Mouse (Mus musculus) induced T-regulatory cell, adult 2 months (primary cell): ENCODE measurements around the gene Rapgef1.

ENCODE experiments used
- DNase-seq: peaks from one replicate; pipeline ENCODE4 v3.0.0-alpha.2; 2012; ENCODE audit warnings: low read depth

Rapgef1 gene

DNA sequence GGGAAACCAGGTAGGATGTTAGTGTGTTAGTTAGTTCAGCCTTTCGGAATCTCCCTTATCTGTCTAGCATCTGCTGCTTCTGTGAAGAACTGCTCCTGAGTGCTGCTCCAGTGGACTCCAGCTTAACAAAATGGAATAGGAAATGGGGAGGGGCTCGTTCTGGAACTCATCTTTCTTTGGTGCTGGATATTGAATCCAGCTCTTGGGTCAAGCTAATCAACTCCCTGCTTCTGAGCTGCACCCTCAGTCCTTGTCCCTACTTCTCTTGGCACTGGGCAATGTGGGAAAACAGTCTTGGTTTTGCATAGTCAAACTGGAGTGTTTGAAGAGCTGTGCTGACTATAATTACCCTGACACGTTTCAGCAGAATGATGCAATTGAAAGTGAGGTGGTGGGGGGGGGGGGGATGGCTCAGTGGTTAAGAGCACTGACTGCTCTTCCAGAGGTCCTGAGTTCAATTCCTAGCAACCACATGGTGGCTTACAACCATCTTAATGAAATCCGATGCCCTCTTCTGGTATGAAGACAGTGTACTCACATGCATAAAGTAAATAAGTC, 25.6 kb downstream of the Rapgef1 start:
- no peak for DNase-seq

DNA sequence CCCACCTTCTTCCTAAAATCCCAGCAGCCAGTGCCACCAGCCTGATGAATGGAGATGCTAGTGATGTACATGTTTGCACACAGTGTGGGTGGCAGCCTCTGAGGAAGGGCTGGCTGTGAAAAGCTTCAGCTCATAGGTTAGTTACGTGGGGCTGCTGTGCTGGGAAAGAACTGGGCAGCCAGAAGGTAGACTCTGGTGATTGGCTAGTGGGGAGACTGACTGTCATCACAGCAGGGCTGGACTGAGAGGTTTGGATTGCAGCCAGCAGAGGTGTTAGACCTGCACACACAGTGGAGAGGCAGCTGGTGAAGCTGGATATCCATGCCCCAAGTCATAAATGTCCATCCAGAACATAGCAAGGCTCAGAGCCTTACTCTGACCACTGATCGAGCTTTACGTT, 27.1 kb downstream of the Rapgef1 start:
- DNase-seq = no peak

DNA sequence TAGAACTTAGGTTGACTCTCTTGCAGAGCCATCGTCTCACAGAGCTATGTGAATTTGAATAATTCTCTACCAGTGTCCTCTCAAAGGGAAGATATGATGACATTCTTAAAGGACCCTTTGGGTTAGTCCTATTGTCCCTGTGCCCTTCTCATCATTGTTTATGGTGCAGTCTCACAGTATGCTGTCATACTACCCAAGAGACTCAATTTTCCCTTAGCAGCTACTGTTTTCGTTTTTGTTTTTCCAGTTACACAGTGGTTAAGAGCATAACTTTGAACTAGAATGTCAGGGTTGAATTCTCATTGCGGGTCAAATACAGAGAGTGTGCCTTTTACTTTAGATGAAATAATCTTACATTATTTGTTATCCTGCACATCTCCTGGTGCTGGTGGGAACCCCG, 27.6 kb downstream of the Rapgef1 start:
- peak; percentile 50 for DNase-seq

DNA sequence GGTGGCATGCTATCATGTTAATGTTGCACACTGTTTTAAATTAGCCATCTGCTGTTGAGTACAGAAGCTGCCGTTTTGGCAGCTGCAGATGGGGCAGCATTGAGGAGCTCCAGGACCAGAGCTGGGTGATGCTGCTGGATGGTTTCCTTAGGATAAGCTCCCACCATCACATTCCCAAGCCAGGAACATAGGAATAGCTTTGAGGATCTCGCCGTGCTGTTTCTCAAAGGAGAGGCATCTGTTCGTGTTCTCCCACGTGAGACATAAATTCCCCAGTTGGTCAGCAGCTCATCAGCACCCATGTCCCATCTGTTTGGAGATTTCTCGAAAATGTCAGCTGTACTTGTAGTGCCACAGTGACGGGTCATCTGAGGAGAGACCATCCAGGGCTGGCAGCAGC, 28.3 kb downstream of the Rapgef1 start:
- DNase-seq = no peak

DNA sequence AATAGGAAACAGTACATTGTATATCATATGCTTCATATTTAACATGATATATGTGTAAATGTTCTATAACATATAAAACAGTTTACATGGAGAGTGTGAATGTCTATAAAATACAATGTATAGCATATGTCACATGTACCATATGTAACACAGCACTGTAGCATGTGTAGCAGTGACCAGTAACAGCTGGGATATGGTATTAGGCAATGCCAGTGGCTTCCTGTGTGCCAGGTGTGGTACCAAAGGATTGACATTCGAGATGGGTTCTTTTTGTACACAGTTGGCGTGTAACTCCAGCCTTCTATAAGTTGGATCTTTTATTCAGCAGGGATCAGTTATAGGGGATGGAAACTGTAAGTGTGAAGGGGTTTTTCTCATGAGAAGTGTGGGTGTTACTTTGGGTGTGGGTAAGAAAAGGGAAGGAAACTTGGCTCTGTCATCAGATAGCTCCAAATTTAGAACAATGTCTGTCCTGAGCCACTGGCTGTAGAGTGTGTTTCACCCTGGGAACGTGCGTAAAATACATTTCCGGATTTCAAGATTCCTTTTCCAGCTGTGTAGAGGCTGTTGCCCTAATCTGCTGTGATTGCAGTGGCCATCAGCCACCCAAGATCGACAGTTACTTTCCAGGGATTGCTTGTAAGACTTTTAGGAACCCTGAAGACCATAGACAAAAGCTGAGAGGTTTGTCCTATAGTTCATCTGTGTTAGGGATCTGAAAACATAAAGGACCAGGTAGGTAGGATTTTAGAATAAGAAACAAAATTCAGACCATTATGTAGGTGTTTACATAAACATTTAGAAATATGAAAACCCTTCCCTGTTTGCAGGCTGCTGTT, 29.7 kb downstream of the Rapgef1 start:
- DNase-seq = peak; percentile 67

DNA sequence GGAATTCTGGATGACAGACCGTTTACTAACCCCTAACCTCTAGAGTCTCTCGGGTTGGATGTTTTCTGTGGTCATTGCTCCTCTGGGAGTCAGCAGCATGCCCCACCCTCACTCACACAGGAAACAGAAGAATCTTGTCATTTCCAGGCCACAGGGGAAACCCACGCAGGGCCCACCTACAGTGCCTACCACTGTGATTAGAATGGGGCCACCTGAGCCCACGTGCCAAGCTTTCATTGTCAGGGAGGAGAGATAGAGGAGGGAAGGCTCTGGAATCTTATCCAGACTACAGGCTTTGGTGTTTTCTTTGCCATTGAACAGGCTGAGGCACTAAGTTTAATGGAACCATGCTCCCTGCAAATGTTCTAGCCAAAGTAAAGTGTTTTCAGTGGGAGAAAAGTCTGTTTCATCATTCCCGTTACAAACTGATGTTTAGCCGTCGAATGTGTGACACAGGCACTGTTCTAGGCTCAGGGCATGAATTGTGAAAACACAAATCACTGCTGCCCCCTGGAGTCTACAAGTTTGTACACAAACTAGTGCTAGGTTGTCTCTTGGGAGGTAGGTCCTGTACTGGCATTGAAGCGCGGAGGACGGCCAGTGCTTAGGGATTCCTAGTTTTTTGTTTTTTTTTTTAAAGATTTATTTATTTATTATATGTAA, 30.4 kb downstream of the Rapgef1 start:
- DNase-seq = peak; percentile 83

DNA sequence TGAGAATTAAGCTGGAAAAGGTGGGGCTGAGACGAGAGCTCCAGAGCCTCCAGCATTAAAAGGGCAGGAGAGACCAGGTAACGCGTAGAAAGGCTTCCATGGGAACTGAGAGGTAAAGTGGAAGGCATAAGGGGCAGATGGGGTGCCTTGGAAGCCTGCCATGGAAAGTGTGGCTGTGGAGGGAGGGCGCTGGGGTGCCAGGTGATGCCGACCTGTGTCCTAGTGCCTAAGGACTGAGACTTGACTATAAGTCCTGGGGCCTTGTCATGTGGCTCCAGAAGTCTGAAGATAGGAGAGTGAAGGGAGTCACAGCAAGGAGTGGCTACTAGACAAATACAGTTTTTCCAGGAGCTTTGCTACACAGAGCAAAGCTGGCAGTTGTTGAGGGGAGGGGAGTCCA, 32.4 kb downstream of the Rapgef1 start:
- DNase-seq = no peak

DNA sequence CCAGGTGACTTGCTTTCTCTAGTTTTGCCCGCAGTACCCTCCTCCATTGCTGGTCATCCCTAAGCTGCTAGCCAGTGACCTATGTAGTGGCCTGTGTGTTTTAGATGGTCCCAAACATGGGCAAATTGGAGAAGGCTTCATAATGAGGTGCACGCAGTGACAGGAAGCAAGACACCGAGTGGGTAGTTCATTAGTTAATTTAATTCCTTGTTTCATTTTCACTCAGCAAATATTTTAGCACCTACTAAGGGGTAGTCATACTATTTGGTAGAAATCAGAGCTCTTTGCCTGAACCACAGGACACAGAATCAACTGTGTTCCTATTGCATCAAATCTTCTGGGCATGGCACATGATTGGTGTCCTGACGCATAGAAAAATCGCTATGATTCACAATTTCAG, 35.9 kb downstream of the Rapgef1 start:
- DNase-seq = no peak

DNA sequence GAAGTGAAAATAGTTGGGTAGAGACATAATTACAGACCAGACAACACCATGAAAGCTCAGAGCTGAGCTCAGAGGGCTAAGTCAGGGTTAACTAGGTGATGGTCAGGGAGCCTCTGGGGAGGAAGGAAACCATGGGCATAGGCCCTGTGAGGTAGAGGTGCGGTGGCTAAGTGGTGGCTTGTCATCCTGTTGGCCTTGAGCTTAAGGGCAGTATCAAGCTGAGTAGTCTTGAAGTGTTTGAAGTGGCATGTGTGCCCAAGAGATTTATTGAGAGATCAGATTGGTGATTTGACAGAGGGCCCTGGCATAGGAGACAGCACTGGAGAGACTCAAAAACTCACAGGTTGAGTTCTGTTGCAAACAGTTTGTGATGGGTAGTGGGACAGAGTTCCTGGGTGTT, 36.6 kb downstream of the Rapgef1 start:
- DNase-seq = no peak

DNA sequence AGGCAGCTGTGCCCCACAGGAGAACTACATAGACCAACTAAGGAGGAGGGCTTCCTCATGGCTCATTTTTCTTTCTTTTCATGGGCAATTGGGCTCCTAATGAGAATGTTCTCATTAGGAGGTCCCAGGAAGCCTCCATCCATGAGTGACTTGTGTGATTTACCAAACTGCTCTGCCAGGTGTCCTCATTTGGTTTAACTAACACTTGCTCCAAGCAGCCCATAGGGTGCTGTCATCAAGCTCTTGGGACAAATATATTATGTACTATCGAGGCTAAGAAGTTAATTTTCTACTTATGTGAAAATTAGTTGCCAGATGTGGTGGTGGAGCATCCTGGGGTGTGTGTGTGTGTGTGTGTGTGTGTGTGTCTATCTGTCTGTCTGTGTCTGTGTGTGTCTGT, 37.6 kb downstream of the Rapgef1 start:
- no peak for DNase-seq

DNA sequence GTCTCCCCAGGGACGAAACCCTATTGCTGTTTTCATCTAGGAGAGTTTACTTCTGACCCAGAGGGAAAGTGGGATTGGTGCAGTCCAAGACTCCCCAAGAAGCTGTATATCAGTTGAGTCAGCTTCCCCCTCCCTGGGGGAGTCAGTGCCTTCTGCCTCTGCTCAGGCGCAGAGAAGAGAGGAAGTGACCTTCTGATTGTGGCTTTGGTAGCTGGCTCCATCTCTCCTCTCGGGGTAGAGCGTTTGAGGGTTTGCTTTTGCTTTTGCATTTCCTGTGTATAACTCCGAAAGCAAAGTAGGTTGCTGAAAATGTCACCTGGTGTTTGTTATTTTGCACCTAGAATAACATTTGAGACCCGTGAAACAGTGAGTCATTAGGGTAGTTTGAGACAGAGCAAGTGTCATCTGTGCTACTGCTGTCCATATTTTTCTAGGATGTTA, 42.3 kb downstream of the Rapgef1 start:
- peak; percentile 90 for DNase-seq

DNA sequence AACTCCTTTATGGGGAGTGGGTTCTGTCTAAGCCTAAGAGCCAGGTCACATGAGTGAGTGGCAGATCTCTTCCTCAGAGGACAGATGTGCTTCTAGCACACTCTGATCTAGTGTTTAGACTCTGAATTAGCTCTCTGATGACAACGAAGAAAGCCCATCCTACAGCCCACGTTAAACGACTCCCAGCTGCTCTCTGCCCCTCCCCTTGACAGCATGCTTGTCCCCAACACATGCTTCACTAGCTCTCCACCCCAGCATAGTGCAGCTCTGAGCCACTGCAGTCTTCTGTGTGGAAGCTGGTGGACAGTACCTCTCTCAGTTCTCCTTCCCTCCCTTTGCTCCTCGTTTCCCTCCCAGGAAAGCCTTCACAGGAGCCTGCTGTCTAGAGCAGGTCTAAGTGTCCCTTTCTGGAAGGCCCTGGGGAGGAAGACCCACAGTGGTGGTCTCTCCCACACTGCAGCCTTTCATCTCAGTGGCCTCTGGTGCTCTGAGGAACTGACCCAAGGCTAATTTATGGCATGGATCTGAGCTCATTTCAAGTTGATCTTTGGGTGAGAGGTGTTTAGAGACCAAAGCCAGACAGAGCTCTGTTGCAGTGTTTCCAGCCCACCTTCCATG, 43.8 kb downstream of the Rapgef1 start:
- peak; percentile 17 for DNase-seq

DNA sequence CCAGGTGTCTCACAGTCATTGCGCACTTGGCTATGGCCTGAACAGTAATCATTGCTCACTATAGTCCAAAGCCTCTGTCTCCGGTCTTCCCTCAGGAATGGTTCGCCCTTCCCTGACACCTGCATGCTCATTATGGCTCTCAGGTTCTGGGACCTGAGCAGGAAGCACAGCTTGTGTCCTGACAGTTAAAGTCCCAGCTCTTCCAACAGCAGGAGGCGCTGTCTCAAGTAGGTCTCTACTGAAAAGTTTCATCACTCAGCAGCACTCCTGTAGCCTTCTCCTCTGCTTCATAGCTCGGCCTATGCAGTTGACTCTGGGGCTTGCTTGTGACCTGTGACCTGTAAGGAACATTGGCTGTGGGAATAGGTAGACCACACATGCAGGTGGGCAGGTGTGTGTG, 45.9 kb downstream of the Rapgef1 start:
- peak; percentile 83 for DNase-seq

DNA sequence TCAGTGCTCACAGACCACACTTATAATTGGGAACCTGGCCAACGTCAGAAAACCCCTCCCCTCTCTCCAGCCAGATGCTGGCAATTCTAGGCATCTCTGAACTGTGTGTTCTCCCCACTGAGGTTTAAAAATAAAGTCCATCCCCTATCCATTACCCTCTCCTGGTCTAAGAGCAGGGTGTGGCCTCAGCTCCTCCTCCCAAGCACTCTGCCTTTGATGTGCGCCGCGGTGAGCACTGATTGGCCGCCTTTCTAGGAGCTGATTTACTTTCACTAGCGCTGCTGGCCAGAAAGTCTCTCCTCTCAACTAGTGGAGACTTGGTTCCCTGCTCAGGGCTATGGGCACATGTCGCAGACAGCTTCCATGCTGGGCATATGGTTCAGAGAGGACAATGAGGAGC, 47.1 kb downstream of the Rapgef1 start:
- peak; percentile 68 for DNase-seq

DNA sequence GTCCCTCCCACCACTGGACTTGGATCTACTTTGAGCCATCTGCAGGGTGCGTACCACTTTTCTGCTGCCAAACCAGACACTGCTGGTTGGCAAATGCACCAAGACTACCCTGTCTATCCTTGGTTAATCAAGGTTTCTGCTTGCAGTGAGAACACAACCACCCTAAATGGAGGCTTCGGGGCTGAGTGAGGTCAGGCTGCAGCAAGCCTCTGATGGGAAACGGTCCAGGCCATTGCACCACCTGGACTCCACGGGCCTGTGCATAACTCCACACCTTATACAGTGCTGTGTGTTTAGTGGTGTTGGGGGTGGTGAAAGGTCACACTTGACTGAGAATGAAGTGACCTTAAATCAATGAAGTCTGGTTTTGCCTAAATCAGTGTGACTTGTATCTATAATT, 47.6 kb downstream of the Rapgef1 start:
- no peak for DNase-seq

DNA sequence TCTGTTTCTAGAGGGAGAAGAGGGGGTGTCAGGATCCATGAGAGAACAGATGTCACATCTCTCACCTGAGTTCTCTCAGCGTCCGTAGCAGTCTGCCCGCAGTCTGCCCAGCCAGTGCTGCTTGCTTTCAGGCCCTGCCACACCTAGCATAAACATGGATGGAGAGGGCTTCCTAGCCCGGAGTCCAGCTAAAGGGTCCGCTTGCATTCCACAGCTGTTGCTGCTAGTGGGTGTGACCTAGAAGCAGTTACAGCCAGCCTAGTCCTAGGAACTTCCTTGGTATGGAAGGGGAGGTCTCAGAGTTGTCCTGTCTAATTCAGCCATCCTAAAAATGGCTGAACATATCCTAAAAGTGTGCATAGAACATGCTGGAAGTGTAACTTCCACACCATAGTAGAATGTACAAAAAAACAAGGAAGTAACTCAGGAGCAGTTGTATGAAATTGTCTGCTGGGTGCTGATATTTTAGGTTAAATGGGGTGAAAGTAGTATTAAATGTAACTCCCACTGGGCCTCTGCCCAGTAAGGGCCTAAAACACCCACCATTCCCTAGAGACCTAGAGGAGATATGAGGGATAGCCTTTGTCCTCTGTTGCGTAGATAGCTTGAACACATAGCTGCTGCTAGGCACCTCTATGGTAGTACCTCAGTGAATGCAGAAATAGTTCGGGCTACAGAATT, 48.6 kb downstream of the Rapgef1 start:
- DNase-seq = no peak

DNA sequence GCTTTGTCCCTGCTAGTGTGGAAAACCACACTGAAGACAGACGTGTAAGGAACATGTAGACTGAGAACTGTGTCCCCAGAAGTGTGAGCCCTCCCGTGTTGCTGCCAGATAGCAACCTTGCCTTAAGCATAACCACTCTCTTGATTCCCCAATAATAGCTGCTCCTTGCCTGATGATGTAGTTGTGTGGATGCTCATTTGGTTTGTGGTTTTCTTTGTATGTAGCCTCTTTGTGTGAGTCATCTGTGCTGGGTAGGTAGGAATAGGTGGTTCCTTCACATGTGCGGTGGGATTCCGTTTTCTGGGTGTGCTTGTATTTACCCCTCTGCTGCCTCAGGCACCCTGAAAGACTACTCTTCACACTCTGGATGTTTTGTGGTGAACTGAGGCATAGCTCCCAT, 49.4 kb downstream of the Rapgef1 start:
- no peak for DNase-seq

DNA sequence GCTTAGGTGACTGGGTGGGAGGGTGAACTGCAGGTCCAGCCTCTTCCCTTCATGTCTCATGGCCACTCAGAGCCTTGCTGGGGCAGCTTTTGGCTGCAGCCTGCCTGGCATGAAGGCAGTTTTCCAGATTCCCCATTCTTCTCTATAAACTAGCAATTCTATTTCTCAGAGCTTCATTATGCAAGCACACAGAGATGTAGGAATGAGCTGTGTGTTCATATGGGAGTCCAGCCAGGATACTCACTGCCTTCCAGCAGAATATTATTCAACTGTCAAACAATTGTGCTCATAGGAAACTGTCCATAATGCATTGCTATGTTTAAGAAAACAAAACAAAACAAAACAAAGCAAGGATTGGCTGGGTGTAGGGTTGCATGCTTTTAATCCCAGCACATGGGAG, 50.2 kb downstream of the Rapgef1 start:
- DNase-seq = no peak

DNA sequence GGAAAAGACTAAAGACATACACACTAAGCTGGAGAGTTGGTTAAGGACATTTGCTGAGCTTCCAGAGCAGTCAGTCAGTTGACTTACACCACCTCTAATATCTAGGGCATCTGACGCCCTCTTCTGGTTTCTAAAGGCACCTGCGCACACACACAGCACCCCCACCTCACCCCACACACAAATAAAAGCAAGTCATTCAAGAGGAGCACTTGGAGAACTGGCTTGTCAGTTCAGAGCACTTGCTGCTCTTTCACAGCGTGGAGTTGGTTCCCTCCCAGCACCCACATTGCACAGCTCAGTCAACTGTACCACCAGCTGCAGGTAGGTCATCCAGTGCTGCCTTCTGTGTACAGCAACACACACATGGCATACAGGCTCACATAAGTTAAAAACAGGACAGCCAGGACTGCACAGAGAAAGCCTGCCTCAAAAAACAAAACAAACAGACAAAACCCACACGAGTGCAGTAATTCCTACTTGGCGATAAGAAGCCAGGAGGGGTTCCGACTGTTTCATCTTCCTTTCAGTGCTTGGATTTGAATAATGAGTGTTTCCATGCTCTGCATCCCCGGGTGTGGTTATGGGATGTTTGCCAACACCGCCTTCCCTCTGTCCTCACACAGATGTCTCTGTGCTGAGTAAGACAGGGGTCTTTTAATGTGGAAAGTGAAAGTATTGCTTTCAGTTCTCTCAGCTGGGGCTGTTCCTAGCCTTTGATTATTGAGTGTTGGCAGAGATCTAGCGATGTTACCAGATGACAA, 50.9 kb downstream of the Rapgef1 start:
- DNase-seq = peak; percentile 79

DNA sequence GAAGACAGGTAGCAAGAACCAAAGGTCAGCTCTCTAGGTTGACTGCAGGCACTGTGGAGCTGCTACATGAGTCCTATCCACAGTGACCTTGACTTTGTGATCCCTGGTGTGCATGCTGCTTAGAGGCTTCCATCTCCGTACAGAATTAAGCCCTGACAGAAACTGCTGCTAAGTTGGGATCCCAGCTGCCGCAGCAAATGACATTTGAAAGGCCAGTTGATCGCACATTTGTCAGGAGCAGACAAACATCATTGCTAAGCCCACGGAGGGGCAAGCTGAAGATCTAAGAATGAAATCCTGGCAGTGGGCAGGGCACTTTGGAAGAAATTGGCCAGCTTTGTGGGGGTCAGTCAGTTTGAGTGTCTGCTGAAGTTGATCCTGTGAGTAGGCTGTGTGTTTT, 51.9 kb downstream of the Rapgef1 start:
- no peak for DNase-seq

DNA sequence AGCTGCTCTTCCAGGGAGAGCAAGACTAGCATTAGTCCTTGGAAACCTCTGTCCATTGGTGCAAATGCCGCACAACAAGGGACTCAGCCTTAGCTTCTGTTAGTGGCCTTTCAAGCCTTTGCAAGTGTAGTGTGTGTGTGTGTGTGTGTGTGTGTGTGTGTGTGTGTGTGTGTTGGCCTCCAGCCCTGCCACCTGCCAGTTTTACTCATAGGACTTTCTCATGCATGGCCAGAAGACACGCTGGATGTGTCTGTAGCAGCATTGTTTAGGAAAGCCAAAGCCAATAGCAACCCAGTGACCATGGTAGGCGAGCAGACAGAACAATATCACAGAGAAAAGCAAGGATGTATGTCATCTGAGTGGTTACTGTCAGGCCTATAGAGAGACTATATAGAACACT, 52.3 kb downstream of the Rapgef1 start:
- DNase-seq = no peak
